Mouse (Mus musculus) heart, adult 9 months (tissue): Measurements from ENCODE around the gene Olfr930.

Experiments used
- DNase-seq, 2 experiments: peaks; one replicate each; pipeline ENCODE4 v3.0.0; 2022; ENCODE audit warnings: low spot score in 2 of 2

Olfr930 gene

DNA sequence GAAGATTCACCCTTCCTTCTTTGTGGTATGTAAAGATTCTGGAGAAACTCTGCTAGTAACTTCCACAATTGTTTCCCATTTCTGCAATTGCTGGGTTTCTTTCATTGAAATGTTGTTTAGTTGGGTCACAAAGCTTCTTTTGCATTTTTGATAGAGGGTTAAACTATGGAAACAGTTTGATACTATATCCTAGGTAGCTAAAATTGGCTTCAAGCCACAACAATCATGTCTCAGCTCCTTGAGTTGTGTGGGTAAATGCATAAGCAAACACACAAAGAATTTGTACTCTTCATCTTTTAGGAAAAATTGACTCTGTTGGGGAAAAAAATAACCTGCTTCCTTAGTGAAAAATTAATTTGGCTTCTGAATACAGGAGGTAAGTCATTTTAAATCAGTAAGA lies at the start of gene Olfr930:
TSS of gene Olfr930 (plus strand) at position 301 of the 400 bp plus-strand sequence.
- DNase-seq: no peak

DNA sequence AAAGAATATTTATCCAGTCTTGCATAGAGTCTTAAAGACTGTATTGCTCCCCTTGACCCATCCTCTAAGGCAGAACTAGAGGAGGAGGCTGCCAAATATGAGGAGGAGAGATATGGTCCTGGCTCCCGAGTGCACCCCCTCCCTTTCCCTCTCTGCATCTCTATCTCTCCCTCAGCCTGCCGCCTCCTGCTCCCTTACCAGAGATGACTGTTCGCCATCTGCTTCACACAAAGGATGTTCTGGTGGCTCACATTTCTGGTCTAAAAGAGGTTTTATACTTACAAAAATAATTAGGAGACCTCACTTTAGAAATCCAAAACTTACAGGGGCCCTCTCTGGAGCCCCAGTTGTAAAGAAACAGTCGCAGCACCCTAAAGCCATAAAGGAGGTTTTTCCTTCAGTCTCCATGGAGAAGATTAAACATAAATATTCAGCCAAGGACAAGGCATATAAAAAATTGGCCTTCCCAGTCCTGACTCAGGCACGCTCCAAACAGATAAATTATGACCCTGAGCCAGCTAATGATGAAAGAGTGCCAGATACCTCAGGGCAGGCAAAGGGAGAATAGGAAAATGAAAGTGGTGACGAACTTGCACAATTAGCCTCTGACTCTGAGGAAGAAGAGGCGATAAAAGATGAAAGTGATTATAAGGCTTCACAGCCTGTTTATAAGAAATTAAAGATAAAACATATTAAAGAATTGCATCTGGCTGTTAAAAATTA lies 24.0 kb downstream of the Olfr930 start:
- peak in 1 of 2 experiments; percentile 8 for DNase-seq

DNA sequence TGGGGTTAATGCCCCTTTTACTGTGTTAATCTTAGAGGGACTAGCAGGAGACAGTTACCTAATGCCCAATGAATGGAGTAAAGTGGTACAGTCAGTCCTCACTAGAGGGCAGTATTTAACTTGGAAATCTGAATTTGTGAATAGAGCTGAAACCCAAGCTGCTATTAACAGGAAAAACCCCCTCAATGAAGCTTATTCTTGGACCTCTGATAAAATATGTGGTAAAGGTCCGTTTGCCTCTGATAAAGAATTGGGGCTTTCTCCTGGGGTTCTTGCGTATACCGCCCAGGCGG lies 24.5 kb downstream of the Olfr930 start:
- DNase-seq: peak; percentile 4 to 21

DNA sequence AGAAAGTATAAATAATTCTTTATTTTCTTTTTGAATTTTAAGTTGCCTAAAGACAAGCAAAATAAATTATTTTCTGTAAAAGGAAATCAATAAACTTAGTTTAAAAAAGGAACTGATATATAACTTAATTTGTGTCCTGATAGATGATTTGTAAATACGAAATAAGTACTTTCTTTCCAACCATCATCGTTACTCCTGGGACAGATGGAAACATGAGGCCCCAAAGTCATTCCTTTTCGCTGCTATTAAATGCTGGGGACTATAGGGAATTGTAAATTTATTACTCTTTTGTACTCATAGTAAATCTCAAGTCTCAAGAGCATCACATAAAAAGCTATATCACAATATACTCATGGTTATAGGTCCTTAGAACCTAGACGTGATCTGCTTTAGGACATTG lies 42.4 kb downstream of the Olfr930 start, which contains the start of gene Olfr933:
TSS of gene Olfr933 (plus strand) at position 301 of the 400 bp plus-strand sequence.
- no peak for DNase-seq
